Mouse (Mus musculus): Measurements from ENCODE around the gene St7l.
"Not testable (repeated sequence)": the region's sequence is repeated elsewhere in the genome, so short reads cannot be mapped to it uniquely, and the experiment has no call there.

The St7l gene

DNA sequence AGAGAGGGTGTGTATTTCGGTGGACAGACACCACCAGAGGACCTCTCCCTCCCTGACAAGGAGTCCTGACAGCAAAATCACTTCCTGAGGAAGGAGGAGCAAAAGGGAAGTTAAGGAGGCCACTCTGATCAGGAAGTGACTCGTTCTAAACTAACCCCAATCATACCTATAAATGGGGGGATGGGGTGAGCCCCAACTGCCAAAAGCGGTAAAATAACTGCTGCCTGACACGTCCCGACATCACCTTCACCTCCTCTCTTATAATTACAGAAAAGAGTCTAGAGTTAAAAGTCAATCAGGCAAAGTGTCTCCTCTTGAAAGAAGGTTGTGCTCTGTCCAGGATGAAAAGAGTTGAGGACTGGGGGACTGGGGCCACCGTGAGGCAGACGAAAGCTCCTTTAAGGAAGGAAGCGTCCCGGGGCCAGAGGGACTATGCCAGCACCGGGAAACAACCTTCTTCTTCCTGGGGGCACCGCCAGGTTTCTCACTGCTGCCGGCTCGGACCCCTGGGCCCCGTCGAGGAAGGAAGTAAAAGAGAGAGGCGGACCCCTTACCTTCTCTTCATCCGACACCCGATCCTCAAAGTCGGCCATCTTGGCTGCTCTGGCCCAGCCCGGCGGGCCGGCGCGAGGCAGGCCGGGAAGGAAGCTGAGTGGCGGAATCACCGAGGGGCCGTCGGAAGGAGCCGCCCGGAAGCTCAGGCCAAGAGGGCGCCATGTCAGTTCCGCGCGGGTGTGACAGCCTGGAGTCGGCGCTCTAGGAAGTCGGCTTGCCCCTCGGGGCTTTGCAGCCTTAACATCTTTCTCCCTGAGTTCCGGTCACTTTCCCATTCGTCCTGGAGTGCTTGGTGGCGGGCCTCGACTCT, at the start of gene St7l, which contains the start of gene Capza1:
Gene St7l, plus strand, starts transcription at position 220 of the 865 bp plus-strand sequence.
Gene Capza1, minus strand, starts transcription at position 720 of the 865 bp plus-strand sequence.
- DNase-seq (ENCODE audit: low spot score): peak; percentile 82

DNA sequence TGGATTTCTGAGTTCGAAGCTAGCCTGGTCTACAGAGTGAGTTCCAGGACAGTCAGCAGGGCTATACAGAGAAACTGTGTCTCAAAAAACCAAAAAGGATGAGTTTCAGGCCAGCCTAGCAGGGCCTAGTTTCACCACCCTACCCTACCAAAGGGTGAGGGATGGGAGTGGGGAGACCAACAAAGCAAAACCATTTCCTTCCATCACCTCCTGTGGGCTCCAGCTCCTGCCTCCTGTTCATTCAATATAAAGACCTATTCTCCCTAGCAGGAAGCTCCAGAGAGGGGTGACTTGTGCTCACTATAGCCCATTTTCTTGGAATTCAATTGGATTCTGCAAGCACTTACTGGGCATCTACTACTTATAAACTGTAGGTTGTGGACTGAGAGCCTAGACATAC, 49.1 kb upstream of the St7l start:
- DNase-seq (ENCODE audit: low spot score): no peak

DNA sequence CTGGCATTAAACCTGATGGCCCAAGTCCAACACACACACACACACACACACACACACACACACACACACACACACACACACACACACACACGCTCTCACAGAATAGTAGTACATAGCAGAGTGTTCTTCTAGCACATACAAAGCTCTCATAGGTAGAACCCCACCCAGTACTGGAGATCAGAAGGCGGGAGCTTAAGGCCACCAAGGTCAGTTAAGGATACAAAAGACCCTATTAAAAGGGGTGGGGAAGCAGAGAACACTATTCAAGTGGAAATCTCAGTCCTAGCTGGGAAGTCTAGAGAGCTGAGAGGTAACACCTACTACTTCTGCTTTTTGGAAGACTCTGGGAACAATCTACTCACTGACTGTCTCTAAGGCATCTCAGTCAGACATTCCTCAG, 48.5 kb upstream of the St7l start:
- no peak for DNase-seq (ENCODE audit: low spot score)

DNA sequence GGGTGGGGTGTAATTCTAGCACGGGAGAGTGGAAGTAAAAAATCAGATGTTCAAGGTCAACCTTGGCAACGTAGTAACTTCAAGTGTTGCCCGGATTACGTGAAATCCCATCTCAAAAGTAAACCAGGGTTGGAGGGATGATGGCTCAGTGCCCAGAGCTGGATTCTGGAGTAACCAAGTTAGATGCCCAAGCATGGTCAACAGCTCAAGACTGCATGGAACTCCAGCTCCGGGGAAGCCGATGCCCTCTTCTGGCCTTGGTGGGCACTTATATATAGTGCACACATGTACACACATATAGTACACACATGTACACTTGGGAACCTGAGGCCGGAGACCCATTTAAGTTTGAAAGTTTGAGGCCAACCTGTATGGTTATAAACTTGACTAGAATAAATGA, 47.7 kb upstream of the St7l start:
- DNase-seq (ENCODE audit: low spot score): no peak

DNA sequence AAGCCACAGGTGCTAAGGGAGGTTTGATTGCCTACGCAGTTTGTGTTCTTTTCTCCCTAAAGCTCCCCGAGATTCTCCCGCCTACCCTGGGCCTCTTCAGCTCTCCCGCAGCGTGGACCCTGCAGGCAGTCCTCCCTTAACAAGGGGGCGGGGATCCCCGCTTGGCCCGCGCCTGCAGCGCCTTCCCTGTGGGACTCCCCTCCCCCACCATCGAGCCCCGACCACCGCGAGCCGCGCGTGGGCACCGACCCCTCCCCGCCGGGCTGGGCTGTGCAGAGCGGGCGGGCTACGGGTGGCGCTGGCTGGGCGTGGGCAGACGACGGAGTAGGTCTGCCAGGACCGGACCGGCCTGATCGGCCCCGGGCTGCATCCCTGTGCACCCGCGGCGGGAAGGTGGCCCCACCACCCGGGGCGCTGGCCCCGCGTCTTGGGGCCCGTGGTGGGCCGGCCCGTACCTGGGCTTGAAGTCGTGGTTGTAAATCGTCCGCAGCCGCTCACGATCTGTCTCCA, 46.3 kb upstream of the St7l start:
- no peak for DNase-seq (ENCODE audit: low spot score)

DNA sequence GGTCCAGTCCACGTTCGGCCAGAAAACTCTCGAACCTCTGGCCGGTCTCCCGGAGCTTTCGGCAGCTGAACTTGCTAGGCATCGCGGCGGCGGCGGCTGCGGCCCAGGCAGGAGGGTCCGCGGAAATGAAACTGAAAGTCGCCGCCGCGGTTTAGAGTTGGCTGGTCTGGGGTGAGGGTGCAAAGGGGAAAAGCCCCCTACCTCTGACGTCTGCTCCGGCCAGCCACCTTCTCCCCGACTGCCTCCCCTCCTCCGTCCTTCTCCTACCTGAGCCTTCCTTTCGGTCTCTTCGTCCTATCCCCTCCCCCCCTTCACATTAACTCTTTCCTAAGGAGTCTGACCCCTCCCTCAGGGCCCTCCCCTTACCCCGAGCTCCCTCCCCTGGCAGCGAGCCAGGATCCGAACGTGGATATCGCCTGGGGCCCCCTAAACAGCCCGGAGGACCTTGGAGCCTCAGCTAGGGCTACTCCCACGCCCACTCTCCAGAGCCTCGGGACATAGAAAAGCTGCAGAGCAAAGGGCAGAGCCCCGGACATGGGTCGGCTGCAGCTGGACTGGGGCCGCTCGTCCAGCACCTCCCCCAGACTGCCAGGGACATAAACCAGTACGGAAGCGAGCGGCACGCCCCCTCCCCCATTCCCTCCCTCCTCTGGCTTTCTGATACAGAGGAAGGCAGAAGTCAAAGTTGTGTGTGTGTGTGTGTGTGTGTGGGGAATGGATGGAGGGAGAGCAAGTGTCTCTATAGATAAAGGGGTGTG, 45.6 kb upstream of the St7l start, which contains the start of gene Mov10:
Gene Mov10, minus strand, starts transcription at position 573 of the 758 bp plus-strand sequence.
- DNase-seq (ENCODE audit: low spot score): peak; percentile 45

DNA sequence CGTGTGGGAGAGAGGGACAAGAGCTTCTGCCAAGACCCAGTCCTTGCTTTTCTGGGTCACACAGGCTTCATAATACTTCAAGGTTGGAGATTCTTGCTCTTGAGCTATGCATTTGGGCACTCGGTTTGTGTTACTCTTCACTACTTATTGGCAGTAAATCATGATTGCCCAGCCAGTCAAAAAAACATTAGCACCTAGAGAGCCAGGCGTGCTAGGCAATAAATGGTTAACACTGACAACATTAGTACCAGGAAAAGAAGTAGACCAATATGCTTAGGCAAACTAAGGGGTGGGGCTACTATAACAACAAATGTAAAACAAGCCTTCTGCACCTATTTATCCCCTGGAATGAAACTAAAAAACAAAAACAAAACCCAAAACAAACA, 45.1 kb upstream of the St7l start:
- DNase-seq (ENCODE audit: low spot score): no peak

DNA sequence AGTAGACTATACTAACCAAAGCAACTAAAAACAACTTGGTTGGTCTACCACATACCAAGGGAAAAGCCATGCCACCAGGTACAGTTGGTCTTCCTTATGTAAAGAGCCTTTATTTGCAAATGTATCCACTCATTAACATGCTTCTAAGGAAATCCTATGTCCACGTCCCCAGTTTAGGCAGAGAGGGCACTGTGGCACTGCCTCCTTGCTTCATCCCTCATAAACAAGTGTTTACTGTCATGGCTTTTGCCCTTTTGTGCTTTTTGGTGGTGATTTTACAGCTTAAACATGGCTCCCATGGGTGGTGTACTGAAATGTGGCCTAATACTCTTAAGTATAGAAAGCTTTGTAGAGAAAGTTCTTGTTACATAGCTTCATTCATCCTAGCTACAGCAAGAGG, 43.4 kb upstream of the St7l start:
- DNase-seq (ENCODE audit: low spot score): no peak

DNA sequence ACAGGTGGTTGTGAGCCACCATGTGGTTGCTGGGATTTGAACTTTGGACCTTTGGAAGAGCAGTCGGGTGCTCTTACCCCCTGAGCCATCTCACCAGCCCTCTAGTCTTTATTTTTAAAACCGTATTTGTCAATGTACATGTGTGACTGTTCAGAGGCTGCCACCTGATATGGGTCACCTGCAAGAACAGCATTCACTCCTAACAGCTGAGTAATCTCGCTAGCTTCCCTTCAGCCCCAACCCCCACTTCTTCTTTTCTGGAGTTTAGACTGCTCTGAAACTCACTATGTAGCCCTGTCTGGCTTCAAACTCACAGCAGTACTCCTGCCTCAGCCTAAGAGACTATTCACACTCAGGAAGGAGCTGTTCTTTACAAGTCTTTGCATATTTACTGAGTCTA, 41.4 kb upstream of the St7l start:
- DNase-seq (ENCODE audit: low spot score): no peak

DNA sequence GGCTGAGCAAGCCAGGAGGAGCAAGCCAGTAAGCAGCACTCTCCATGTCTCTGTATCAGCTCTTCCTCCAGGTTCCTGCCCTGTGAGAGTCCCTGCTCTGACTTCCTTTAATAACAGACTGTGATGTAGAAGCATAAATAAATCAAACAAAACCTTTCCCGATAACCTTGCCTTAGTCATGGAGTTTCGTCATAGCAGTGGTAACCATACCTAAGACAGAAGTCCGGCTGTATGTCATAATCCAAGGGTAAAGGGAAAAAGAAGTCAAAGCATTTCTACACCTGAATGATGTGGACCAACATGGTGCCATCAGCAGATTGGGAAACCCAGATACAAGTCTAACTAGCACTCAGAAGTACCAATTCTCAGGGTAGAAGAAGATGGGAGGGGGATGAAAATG, 28.0 kb upstream of the St7l start:
- no peak for DNase-seq (ENCODE audit: low spot score)

DNA sequence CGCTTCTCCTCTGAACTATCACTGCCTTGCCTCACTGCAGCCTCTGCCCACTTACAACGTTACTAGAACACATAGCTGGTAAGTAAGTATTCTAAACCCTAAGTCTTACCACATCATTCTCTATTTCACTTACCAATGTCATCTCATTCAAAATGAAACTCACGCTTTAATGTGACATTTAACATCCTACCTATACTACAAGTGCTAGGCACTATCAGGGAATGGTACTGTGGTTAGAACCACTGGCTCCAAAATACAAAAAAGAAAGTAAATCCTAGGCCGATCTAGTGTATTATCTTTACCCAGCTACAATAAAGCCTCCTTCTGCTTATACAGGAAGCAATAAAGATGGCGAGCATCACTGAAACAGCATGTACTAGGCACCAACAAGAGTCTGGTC, 22.8 kb upstream of the St7l start:
- no peak for DNase-seq (ENCODE audit: low spot score)

DNA sequence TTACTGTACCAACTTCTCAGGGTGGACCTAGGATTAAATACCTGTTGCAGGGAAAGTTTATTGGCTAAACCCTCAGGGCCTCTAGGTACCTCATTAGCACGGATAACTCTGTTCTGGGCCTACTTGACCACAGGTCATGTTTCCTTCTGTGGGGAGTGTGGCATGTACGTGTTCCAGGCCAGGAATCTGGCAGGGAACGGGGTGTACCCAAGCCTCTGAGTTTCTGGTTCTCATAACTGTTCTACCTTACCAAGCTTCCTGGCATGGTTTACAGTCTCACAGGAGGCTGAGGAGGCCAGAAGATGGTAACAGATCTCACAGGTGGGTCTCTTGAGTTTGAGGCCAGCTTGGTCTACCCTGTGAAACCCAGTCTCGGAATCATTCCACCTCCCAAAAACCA, 17.2 kb upstream of the St7l start:
- no peak for DNase-seq (ENCODE audit: low spot score)

DNA sequence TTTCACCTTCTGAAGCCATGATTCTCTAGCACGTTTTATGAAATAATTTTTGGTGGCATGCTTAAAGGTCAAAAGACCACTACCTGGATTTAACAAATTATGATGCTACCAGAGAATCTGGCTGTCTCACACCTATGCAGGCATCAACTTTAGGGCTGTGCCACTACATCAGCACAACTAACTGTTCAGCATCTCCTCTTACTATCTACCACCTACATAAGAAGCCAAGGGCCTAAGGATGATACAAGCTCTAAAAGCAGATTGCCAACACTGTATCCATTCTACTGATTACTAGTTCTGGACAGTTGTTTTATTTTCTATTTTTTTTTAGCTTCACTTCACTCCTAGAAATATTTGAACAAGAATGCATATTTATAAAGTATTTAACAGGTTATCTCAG, 9.3 kb upstream of the St7l start:
- DNase-seq (ENCODE audit: low spot score): no peak

DNA sequence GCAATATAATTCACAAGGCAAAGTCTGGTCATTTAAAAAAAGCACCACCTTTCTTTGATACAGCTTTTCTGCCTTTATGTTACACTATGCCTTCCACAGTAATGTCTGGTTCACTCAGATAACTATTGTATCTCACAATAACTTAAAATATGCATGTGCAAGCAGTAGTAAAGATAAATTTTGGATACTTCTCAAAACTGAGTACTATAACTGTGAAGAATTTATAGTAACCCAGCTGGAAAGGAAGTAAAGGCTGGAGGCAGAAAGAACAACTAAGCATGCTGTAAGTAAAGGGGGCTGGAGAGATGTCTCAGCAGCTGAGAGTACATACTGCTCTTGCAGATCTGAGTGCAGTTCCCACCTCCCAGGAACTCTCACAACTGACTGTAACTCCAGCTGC, 8.9 kb upstream of the St7l start:
- no peak for DNase-seq (ENCODE audit: low spot score)

DNA sequence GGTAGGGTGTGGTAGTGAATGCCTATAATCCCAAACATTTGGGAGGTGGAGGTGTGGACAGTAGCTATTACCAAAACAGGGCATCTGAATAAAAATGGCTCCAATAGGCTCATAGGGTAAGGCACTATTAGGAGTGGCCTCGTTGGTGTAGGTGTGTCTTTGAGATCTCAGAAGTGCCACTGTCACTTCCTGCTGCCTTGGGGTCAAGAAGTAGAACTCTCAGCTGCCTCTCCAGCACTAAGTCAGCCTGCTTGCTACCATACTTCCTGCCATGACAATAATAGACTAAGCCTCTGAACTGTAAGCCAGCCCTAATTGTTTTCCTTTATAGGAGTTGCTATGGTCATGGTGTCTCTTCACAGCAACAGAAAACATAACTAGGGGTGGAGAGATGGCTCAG, 7.7 kb upstream of the St7l start:
- no peak for DNase-seq (ENCODE audit: low spot score)

DNA sequence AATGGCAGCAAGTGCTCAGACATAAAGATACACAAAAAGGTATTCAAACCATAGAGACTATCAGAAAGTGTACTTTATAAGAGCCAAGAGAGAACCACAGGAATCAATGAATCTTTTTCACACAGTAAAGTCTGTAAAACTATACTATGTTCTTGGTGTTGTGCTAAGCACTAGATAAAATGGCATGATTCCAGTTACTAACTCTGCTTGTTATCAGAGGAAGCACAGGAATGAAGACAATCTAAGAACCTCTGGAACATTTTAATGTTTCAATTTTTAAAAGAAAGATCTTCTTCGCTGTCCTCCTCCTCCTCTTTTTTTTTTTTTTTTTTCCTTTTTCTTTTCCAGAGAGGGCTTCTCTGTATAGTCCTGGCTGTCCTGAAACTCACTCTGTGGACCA, 5.2 kb upstream of the St7l start:
- no peak for DNase-seq (ENCODE audit: low spot score)

DNA sequence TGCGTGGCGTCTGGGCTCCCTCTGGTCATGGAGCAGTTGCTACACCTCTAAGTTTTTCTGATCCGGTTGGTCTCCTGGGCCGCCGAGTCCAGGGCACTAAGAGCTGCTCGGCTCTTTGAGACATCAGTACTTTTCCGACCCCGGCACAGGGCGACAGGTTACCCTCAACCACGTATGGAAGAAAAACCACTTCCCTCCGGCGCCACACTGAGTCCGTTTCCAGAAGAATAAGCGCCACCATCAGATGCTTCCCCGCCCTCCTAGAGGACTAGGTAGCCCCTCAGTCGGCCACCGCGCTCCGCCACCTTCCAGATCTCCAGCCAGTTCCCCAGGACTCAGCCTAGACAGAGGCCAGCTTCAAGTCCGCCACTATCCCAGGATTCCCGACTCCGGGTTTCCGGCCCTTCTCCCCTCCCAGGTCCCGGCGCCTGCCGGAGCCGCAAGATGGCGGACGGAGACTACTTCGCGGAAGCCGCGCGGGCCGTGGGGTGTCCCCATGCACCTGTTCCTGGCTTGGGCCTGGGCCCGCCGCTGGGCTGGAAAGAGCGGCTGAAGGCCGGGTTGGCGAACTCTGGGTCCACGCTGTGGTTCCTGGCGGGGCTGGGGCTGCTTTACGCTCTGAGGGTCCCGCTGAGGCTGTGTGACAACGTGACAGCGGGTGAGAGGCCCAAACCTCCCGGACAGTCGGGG, 991 bp downstream of the St7l start:
- DNase-seq (ENCODE audit: low spot score): peak; percentile 69

DNA sequence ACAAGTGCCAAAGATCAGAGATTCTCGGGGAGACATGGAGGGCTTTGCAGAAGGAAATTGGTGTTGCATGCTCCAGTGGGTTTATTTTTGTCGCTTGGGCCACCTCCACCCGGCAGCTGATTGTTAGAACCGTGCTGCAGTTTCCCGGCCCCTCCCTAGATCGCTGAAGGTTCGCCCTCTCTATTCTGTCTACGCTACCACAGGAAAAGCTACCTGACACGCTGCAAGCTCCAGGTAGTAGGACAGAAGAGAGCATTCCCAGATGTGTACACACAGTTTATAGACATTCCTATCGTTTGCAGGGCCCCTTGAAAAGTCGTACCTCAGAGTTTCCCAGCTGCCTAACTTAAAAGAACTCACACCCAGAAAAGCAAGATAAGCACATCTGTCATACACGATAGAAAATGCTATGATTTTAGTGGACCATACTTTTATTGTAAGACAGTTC, 1.6 kb downstream of the St7l start:
- peak; percentile 72 for DNase-seq (ENCODE audit: low spot score)

DNA sequence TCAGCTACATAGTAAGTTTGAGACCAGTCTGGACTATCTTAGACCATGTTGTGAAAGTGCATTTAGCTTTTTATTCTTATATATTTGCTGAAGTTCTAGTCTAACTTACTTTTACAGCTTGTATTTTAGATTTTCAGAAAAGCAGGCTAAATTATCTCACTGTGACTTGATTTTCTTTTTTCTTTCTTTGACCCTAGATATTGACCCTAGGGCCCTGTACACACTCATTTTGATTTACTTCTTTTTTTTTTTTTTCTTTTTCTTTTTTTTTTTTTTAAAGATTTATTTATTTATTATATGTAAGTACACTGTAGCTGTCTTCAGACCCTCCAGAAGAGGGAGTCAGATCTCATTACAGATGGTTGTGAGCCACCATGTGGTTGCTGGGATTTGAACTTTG, 2.9 kb downstream of the St7l start:
- DNase-seq (ENCODE audit: low spot score): not testable (repeated sequence)

DNA sequence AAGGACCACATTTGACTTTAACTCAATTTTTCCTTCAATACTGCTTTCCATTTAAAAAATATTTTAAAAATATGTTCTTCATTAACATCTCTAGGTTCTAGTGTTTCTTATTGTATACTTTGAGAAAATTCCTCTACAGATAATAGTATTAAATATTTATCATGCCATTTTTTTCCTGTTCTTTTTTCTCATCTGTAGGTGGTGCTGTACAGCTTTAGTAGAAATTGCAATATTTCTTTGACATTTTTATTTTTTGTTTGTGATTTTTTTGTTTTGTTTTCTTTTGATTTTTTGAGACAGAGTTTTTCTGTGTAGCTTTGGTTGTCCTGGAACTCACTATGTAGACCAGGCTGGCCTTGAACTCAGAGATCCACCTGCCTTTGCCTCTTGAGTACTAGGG, 5.8 kb downstream of the St7l start:
- no peak for DNase-seq (ENCODE audit: low spot score)

DNA sequence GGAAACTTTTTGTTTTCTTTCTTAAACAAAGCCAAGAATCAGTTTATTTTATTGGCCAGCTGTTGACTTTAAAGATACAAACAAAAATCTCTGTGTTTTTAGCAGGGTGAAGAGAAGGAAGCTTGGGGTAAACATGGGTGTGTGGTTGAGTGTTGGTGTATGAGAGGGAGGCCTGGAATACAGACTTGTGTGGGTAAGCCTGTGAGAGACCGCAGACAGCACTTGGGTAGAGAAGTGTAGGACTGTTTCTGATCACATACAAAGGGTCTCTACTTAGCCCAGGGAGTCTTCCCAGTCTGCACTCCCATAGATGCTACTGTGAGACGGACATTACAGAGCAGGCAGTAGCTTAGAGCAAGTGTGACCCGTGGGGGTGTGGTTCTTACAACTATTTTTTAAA, 24.8 kb downstream of the St7l start:
- DNase-seq (ENCODE audit: low spot score): no peak

DNA sequence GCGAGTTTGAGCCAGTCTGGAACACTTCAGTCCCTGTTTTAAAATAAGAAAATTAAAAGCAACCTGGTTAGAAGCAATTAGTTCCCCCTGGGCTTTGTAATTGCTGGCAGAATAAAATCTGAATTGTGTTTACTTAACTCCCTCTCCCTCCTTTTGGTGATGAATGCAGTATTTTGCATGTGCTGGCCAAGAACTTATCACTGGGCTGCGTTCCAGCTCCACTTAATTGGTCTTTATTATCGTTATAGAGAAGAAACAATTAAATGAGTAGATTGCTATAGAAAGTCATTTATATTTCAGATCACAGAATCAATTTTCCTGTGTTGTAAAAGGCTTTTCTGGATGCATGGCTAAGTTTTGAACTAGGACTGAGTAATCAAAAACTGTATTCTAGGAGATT, 32.3 kb downstream of the St7l start:
- no peak for DNase-seq (ENCODE audit: low spot score)

All from c-Kit-positive CD71-positive TER-119-positive erythroid progenitor cells, embryonic 14.5 days (primary cell).